In genomic region chr15:78596914-78597313, GRCm38 (mm10) we compare ENCODE assay signal across 8 mouse cellular contexts. TPM values are rescaled to one million over a fixed set of nuclear protein-coding genes. Genes with fewer than 3 reads are reported as not detected.
A peak's percentile ranks its signal among the peaks of the same experiment; 100 is the strongest.
DNase-seq lines count a peak whose midpoint lies in the region; TF ChIP-seq lines count a peak whose summit lies in the region.

Gene Cyth4, plus strand, starts transcription at chr15:78597047.

- intact Hi-C loops in left cerebral cortex, postnatal 4 days (cut with DNase I), result no loop called here

- 51% methylated on average over 7 of the region's 7 CpGs for WGBS in lung, adult 2 months

- peaks cover 2% of the 10 kb centered on the region; the same call in 1 of the 2 replicates for H3K4me1 ChIP-seq in lung, adult 2 months (ENCODE audit: control insufficient read depth, insufficient read depth, low read length)

- peak within 1 kb of the TSS; percentile 67 for H3K4me3 ChIP-seq in lung, adult 2 months (replicated peaks; ENCODE audit: extremely low read depth, low read depth, low read length)

- DNase-seq in left cerebral cortex, adult 18-20 months (ENCODE audit: low spot score in 2 of 2), result no peak
- DNase-seq in left cerebral cortex, postnatal 4 days, result no peak
- peak; percentile 47 for DNase-seq in gastrocnemius, postnatal 25 days
- DNase-seq in kidney, postnatal 25 days, result peak; percentile 37 to 70
- DNase-seq in lung, adult 2 months, result peak; percentile 38
- DNase-seq in spleen, postnatal 36 days (ENCODE audit: low spot score in 2 of 2), result peak; percentile 90 to 91
- DNase-seq in neural tube, embryonic 10.5 days (ENCODE audit: extremely low spot score, low spot score), result no peak
- DNase-seq in cerebellum, adult 11-12 months, result no peak

- TF ChIP-seq CTCF in lung, adult 2 months (IDR thresholded peaks at IDR 0.05; ENCODE audit: insufficient read depth, low read length), result no peak

- peak; percentile 69; the same call in 1 of the 2 replicates for TF ChIP-seq POLR2A in lung, adult 2 months (IDR thresholded peaks at IDR 0.05; ENCODE audit: borderline replicate concordance, extremely low read depth, low read depth, low read length)

RNA-seq across cellular contexts. Expression of gene Cyth4, which starts in this region (rescaled TPM):
- total RNA-seq in left cerebral cortex, adult 18-20 months (2021), result 10 to 100 TPM; 10.1 to 10.4 TPM
- 1 to 10 TPM; 3.9 to 6.0 TPM for total RNA-seq in left cerebral cortex, postnatal 4 days (2021)
- 1 to 10 TPM; 2.4 to 2.8 TPM for total RNA-seq in gastrocnemius, postnatal 25 days (2021)
- 42.8 and 45.5 TPM in 2 replicates for polyA plus RNA-seq in lung, adult 2 months (2012; rRNA removed)

Comparison
In these comparisons a context has a peak if more than half of its experiments do, and no peak if none do; other contexts are left out.
1. DNase-seq: peak in gastrocnemius, postnatal 25 days (single experiment), kidney, postnatal 25 days (2 of 2), lung, adult 2 months (single experiment) and spleen, postnatal 36 days (2 of 2); none in left cerebral cortex, adult 18-20 months (0 of 2), left cerebral cortex, postnatal 4 days (single experiment), neural tube, embryonic 10.5 days (single experiment) and cerebellum, adult 11-12 months (single experiment).